Mouse (Mus musculus): ENCODE results near the gene Rbm19.

- TF ChIP-seq CTCF (IDR thresholded peaks at IDR 0.05; ENCODE audit: low read depth) (no peak), EP300 (IDR thresholded peaks at IDR 0.05; ENCODE audit: low read depth) (no peak)
Observed at GRCm38 (mm10) chr5:120235147-120235546, 118.9 kb downstream of the Rbm19 start.

All from heart, postnatal 0 days (tissue).